Mouse (Mus musculus) lung, postnatal 14 days (tissue): ENCODE results near the gene Pdss2.

Source experiments
- DNase-seq: peaks from one replicate; pipeline ENCODE4 v3.0.0; 2021

The Pdss2 gene

DNA sequence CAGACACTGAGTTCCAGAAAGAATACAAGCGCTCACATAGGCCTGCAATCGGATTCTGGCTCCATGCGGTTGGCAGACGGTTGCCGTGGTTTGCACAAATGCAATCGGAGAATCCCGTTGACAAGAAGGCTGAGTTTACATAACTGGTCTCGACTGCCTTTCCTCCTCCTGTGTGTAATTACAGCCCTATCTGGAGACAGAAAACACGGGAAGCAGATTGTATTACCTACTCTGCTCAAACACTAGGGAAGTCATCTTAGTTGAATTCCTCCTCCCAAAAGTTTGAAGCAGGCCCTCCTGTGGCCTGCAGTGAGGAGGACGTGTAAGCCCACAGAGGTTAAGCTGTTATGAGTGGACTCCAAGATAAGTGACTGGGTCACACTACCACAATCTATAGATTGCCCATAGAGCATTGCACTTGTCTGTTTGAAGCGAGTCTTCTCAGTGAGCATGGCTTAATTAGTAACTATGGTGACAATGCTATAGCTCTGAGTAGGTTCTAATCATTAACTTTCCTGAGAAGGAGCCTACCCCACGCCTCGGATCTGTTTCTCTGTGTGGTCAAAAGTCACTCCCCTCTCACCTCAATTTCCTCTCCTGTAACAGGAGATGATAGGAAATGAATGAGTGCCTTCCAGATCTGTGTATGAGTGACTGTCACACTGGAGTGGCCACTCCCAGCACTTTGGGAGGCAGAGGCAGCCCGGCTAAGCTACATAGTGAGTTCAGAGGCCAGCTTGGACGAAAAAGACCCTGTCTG, 219.9 kb downstream of the Pdss2 start:
- no peak for DNase-seq

DNA sequence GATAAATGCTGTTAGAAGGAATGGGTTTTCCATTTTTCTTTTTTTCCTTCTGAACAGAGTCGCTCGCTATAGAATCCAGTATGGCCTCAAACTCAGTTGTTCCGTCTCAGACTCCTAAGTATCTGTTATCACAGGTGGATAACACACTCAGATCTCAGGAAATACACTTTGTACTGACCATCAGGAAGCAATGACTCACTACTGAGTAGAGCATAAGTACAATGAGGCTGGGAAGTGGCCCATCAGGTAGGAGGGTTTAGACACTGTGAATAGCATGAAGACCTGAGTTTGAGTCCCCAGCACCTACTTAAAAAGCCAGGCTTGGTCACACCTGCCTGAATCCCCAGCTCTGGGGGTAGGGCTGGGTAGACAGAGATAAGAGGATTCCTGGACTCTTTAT, 227.4 kb downstream of the Pdss2 start:
- DNase-seq, result no peak

DNA sequence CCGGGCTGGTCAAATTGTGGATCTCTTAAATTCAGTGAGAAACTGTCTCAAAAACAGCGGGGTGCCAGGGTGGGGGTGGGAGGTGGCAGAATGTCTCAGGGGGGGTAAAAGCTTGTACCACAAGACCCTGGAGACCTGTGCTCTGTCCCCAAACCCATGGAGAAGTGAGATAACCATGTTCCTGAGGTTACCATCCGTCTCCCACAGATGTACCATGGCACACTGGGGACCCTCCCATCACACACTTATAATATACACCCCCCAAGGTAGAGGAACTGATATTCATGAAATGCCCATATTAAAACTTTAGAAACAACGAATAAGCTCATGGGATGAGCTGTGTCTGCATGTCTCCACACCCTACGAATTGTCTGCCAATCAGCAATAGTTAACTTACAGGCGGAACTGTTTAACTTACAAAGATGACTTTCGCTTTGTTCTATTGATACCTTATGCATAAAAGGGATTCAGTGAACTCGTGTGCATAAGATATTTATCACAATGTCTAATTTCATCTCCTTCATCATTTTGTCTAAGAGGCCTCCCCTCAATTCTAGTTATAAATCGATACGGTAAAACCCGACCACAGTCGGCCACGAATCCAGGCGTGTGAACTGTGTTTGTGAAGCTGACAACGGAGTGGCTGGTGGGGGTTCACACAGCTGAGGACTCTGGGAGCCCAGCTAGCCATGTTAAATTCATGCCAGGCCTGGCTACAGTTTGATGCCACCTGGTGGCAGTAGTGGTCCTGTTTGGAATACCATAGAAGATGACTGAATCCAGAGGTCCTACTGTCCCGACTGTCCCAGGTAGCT, 230.8 kb downstream of the Pdss2 start:
- DNase-seq, result peak; percentile 77

DNA sequence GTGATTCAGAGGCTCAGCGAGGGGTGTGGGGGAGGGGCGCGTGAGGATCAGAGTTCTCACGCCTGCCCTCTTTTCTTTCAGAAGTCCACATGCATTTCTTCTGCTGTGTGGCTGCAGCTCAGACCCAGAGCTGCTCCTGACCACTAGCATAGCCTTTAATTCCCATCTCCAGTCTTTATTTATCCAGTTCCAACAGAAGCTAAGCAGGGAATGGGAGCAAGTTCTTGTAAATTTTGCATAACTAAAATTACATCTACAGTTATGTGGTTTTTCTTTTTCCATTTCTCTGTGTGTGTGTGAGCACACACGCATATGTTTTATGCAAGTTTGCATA, 231.3 kb downstream of the Pdss2 start:
- no peak for DNase-seq

DNA sequence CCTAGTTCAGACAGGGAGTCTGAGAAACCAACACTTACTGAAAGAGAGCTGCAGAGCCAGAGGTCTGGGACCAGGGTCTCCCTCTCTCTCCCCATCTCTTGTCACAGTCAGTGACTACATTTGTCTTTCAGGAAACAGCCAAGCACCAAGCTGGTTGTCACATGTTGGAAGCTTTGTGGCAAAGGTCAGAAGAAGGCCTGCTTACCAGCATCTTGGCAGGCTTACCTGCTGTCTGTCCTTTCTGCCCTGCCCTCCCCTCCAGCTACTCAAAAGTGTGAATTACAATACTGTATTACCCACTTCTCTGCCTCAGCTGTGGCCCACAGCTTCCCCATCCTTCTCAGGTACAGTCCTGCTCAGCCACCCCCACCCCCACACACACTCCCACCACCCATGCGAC, 232.9 kb downstream of the Pdss2 start:
- DNase-seq, result no peak

DNA sequence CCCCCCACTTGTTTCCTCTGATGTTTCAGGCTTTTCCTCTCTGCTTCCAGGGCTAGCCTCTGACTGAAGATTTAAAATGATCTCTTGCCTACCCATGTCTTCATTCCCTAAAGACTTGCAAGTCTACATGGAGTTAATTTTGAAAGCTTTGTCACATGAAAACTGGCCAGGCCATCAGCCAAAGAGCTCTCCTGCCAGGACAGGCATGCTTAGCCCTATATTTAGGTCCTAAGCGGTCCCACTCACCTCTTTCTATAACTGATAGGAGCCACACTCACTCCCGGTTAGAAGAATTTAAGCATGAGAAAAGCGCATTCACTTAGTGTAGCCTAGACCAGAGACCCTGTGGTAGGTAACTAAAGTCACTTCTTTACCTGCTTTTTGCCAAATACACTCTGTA, 233.4 kb downstream of the Pdss2 start:
- DNase-seq, result no peak

DNA sequence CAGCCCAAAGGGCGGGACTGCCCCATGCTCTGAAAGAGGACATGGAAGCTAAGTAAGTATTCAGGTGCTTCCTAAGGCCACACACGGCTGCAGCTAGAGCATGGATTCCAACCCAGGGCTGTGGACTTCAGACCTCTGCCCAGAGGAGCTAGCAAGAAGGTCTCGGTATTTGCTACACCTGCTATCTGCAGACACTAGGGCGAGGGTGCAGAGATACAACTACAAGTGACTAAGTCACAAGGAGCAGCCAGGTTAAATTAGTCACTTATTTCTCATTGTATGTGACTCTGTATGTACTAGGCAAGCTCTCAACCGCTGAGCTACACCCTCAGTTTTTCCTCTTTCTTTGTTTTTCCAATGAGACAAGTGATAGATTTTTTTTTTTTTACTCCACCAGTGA, 241.5 kb downstream of the Pdss2 start:
- no peak for DNase-seq

DNA sequence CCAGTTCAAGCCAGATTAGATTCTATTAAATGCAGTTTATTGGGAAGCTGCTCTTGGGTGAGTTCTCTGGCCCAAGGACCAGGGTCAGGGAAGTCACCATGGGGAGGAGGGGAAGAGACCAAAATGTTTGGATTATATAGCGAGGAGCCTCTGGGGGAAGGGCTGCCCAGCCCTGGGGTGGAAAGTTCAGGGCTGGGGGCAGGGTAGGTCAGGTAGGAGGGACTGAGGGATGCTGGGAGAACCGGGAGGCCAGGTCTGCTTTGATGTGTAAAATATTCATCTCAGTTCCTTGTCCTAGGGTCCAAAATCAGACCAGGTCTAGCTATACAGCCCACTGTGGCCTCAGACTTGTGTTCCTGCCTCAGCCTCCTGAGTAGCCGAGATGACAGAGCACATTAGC, 241.9 kb downstream of the Pdss2 start:
- no peak for DNase-seq

DNA sequence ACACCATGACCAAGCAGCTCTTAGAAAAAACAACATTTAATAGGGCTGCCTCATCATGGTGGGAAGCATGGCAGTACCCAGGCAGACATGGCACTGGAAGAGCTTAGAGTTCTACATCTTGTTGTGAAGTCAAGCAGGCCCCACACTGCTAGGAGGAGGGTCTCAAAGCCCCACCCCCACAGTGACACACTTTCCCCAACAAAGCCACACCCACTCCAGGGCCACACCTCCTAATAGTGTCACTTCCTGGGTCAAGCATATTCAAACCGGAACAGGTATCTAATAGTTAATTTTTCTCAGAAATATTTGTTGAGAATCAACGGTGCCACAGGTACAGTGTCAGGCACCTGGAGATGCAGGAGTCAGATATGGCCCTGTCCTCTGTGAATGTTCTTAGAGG, 244.9 kb downstream of the Pdss2 start:
- DNase-seq, result no peak

DNA sequence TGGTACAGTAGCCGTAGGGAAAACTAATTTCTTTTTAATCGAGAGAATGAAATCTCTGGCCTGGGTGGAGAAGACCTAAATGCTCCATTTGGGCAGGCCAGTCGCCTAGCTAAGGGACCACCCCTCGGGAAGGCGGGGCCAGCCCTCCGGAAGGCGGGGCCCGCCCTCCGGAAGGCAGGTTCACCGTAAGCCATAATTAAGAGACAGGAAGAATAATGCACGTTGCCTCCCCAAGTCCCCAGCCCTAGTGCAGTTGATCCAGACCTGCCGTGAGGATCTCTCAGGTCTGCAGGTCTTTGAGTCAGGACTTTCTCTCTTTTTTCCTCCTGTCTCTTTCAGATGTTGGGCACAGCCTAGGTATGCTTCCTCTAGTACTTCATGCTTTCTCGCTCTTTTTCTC, 246.4 kb downstream of the Pdss2 start:
- no peak for DNase-seq

DNA sequence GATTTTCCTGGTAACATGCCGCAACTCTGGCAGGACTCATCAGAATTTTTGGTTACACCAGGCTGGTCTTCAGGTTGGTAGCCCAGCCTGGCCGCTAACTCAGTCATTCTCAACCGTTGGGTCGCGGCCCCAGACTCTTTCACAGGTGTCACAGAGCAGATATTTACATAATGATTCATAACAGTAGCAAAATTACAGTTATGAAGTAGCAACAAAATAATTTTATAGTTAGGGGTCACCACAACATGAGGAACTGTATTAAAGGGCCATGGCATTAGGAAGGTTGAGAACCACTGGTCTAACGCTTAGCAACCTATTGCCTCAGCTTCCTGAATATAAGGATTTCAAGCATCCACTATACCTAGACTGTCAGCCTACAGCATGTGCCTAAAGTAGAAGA, 247.0 kb downstream of the Pdss2 start:
- no peak for DNase-seq

DNA sequence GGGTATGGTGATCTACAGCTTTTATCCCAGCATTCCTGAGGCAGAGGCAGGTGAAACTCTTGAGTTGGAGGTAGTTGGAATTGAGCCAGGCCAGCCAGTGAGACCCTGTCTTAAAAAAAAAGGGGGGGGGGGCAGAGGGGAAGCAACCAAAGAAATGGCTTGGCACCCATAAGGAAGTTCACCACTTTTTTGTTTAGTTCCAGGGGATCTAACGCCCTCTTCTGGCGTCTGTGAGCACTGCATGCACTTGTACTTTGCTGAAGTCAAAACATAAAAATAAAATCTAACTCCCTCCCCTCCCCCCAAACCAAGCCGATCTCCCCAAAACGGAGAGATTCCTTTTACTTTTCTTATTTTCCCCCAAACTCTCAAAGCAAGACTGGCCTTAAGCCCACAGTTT, 254.1 kb downstream of the Pdss2 start:
- DNase-seq, result peak; percentile 14

DNA sequence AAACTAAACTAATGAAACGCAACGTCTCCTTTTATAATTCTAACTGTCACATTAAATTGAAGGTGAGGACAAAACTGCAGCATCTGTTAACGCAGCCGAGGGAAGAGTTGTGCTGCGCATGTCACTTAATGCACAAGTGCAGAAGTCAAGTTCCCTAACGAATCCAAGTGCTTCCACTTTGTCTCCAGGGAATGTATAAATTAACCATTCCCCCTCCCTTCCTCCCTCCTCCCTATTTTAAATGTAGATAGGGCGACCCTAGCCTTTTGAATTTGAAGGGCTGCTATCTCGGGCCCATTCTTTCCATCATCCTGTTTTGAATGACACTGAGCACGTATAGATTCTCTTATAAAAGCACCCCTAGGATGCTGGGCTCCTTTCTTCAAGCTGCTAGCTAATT, 256.2 kb downstream of the Pdss2 start:
- no peak for DNase-seq

DNA sequence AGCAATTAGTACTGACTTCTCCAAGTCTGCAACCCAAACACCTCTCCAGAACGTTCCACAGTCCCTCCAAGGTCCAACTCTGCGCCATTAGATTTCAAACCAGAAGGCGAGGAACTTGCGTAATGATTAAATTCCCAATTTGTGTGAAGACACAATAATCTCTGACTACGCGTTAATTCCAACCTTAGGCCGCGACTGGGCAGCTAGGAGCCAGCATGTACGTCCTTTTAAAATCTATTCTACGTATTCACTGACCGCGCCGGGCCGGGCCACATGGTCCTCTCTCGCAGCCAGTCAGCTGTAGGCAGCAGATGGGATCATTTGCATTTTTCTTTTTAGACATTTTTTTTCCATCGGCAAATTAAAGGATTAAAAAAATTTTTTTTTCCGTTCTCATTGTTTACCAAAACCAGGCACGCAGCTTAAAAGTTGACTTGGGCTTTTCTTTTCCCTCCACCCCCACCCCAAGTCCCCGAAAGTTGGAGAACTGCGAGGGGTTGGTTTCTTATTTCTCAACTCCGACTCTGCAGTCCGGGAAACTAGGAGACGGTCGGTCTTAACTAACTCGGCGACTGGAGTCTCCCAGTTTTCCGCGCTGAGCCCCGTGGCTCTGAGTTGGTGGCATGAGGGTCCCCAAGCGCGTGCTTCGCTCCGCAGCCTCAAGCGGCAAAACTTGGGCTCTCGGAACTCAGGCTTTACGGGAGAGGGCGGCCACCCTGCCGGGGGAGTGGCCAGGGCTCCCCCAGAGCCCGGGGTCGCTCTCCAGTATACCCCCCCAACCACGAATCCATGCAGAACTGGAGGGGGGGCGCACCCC, 256.8 kb downstream of the Pdss2 start:
- peak; percentile 47 for DNase-seq

DNA sequence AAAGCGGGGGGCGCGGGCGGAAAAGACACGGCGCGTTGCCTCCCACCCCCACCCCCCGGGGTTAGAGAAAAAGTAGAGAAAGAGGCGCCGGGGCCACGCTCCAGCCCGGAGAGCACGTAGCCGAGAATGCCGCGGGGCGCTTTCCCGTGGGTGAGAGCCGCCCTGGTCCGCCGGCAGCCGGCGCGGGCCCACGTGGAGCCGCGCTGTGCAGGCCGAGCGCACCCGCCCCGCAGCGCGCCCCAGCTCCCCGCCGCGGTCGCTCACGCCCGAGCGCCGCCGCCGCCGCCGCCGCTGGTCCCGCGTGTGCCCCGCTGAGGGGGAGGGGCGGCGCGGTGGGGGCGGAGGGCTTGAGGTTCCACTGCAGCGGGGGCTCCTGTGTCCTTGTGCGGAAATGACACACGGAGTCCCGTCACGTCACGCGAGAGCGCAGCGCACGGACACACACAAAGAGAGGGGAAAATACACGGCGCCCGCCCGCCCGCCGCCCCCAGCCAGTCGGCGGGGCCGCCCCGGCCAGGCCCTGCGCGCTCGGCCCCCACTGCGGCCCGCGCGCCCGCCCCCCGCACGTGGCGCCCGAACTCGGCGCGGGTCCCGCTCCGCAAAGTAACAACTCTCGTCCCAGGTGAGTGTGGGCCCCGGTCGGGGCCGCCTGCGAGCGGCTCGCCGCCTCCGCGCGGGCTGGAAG, 257.6 kb downstream of the Pdss2 start, which contains the start of gene Bend3:
Bend3 (plus strand) TSS at position 81 of the 685 bp plus-strand sequence.
- DNase-seq, result peak; percentile 55

DNA sequence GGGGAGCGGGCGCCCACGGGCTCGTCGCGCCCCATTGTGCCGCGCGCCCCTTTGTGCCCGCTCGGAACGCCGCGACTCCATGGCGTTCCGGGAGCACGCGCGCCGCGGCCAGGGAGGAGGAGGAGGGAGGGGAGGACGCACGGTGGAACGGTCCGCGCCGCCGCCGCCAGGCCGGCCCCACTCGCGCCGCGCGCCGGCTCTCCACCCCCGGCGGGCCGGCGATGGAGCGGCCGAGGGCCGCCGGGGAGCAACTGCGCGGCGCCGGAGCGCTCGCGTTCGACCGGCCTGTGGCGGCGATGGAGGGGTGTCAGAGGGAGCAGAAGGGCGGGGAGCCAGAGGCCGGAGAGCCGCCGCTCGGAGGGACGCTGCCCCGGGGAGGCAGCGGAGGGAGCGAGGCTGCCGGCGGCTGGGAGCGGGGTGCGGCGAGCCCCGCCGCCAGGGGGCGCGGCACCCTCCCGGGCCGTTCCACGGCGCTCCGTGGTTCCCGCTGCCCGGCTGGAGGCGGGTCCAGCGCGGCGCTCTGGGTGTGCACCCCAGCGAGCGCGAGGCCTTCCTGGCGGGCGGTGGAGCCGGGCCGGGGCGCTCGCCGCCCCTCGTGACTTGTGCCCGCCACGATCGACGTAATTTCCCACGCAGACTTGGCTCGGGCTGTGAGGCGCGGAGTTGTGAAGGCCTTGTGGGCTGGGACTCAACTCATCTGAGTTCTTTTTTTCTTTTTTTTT, 258.3 kb downstream of the Pdss2 start:
- DNase-seq, result peak; percentile 89

DNA sequence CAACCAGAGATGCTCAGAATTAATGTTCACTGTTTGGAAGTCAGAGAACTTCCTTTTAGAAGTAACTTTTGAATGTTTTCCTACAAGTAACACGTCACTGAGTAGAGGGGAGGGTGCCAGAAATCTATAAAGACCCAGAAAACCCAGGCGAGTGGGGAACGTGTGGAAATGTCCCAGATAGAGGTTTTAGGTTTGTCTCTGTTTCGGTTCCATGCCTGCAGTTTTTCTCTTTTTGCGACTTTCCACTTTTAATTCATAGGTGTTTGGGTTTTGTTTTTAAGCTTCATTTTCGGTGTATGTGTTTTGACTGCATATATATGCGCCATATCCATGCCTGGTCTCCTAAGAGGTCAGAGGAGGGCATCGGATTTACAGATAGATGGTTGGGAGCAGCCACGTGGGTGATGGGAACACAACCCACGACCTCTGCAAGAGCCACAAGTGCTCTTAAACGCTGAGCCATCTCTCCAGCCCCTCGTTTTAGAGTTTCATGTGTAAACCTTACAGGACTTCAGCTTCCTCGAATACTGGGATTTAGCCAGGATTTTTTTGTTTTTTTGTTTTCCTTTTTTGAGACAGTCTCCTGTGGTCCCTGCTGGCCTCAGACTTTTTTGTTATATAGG, 259.1 kb downstream of the Pdss2 start:
- DNase-seq, result no peak

DNA sequence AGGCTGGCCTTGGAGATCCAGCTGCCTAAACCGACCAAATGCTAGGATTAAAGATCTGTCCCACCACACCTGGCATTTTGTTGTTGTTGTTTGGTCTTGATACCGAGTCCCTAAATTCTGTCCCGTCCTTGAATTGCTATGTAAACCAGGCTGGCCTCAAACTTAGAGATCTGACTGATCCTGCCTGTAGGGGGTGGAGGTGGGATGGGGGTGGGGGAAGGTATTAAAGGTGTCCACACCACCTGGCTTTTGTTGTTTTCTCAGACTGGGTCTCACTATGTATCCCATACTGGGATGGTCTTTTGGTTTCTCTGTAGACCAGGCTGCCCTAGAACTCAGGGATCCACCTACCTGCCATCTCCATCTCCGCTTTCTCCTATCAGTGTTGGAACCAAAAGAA, 259.9 kb downstream of the Pdss2 start:
- DNase-seq, result no peak

DNA sequence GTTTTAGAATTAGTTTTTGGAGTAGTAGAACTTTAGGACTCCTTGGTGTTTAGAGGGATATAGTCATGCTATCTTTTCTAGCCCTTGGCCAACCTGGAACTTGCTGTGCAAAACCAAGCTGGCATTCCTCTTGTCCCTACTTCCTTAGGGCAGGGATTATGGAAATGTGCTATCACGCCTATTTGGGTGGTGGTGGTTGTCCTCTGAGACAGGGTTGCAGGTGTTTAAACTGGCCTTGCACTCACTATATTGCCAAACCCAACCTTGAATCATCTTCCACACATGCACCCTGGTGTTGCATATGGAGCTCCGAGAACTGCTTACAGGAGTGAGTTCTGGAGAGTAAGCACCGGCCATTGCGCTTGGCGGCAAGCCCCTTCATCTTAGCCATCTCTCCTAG, 260.7 kb downstream of the Pdss2 start:
- no peak for DNase-seq

DNA sequence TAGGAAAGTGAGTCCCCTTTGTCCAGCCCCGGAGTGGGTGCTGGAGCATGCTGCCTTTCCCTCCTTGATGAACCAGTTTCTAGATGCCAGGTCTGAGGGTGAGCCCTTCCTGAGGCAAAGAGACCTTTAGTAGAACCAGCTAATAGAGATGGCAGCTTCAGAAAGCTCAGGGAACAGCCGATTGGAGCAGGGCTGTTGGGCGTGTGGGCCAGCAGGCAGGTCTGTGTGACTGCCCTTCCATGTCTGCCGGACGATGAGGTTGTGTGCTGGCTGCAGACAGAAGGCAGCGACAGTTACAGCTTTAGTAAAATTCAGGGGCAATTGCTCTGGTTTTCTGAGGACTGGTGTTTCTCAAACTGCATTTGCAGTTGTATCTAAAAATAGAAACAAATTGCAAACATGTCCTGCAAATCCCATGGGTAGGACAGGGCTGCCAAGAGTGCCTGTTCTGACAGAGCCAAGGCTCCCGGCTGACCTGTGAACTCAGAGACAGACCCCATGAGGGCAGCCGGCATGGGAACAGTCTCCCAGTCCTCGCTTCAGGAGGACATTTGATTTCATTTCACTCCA, 262.2 kb downstream of the Pdss2 start:
- DNase-seq, result peak; percentile 5

DNA sequence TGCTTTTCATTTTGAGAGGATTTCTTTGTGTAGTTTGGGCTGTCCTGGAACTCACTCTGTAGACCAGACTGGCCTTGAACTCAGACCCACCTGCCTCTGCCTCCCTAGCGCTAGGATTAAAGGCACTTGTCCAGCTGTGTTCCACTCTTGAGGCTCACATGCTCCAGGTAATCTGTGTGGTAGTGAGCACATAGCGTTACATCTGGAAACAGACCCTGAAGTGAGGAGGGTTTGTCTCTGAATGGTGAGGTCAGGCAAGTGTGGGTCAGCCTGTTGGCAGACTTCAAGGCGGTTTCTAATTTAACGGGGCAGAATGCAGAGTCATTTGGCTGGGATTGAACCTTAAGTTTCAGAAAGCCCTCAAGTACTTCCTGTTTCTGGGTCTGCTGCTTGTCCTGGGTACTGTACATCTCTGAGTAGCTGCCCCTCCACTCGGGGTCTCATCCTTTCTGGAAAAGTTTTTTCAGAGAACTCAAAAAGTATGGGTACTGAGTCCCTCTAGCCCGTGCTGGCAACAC, 264.5 kb downstream of the Pdss2 start:
- no peak for DNase-seq
